Mouse (Mus musculus): ENCODE results near the gene Gm1043.

Gm1043 gene

DNA sequence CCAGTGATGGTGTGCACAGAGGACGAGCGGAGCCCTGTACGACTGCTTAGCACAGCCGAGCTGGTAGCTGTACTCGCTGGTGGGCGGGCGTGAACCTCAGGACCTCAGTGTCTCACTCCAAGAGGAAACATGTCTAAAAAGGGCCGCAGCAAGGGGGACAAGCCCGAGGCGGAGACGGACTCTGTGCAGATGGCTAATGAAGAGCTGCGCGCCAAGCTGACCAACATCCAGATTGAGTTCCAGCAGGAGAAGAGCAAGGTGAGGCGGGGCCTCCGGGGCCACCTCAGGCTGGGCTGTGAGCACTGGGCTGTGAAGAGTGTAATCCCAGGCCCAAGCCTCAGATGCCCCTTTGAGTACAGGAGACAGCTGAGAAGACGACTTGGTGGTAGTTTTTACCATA, at the start of gene Gm1043:
Gene Gm1043 (plus strand): TSS at position 130 of the 400 bp plus-strand sequence.
- DNase-seq (ENCODE audit: low spot score) = no peak

DNA sequence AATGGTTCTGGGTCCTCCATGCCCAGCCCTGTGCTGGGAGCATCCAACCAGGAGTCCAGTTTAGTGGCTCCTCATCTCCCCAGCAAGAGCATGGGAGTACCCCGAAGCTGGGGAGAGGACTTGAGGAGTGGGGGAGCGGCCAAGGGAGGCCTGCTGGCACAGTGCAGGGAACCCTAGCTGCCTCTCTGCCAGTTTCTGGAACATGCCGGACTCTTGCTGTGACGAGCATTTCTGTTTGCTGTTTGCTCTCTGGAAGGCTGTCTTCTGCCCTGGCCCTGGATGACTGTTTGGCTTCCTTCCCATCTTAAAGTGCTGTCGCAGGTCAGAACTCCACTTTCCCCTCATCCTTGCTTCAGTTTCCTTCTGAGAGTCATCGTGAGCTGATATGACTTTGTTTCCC, 49.3 kb upstream of the Gm1043 start:
- no peak for DNase-seq (ENCODE audit: low spot score)

DNA sequence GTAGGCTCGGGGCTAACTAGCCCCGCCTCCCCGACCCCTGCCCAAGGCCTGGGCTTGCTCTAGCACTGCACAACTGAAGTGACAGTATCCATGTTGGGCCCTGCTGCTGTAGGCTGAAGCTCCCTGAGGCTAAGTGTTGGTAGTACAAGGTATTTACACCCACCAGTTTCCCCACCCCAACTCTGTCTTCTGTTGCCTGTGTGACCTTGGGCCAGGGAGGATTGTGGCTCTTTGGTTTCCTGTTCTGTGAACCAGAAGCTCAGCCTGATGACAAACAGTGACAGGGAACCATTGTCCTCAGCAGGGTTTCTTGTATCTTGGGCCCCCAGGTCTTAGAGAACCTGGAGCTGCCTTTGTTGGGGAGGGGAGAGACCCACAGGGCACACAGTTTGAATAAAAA, 48.3 kb upstream of the Gm1043 start:
- DNase-seq (ENCODE audit: low spot score) = no peak

DNA sequence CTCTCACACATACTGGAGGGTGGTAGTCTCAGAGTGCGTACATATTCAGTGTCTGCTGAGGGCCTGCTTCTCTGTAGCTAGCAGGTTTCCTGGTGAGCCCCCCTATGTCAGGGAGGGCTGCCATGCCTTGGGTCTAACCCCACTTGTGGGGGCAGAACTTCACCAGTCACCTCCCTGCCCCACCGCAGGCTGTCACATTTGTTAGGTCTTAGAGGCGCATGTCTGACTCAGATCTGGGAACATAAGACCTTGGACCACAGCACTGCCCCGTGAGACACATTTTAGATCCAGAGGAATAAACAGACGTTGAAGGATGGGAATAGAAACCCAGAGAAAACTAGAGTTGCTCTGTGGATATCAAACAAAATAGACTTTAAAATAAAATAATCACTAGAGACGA, 45.3 kb upstream of the Gm1043 start:
- DNase-seq (ENCODE audit: low spot score) = no peak

DNA sequence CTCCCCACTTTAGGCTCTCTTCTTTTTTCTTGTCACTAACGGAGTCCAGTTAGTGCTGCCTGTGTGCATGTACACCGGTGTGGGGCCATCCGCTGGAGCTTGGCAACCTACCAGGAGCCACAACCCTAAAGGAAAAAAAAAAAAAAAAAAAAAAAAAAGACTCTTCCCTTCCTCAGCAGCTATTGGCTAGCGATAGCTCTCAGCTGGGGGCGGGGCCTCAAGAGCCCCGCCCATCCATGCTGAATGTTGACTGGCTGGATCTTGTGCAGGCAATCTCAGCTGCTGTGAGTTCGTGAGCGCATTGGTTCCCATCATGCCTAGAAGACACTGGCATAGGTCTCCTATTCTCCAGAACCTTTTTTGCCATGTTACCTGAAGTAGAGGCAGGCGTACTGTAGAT, 44.5 kb upstream of the Gm1043 start:
- peak; percentile 43 for DNase-seq (ENCODE audit: low spot score)

DNA sequence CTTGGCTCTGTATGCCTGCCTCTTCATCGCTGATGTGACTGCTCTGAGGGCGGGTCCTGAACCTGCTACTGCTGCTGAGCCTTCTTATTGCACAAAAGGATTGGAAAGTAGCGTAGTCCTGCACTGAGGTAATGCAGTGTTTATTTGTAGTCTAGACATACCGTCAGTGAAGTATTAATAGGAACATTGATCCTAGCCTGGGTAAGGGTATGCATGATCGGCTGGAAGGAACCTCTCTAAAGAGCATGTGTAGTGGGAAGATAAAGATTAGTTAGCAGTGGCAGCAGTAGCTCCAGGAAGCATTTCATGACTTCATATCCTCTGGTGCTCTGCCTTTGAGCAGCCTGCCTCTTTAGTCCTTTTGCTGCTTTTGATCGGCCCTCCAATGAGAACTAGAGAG, 43.5 kb upstream of the Gm1043 start:
- no peak for DNase-seq (ENCODE audit: low spot score)

DNA sequence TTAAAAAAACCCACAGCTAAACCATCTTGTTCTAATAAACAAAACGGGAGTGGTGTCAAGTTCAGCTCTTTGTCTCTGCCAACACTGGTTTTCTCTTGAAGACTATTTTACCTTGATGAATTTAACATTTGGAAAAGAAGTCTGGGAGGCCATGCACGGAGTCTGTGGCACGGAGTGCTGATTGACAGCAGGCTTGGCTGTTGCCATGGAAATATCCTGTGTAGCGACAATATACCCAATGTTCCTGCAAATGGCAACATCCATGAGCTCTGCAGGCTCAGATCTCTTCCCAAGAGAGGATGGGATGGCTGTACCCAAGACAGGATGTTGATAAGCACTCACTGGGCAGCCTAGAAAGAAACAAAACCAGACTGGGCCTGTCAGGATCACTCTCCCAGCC, 42.2 kb upstream of the Gm1043 start:
- DNase-seq (ENCODE audit: low spot score) = no peak

DNA sequence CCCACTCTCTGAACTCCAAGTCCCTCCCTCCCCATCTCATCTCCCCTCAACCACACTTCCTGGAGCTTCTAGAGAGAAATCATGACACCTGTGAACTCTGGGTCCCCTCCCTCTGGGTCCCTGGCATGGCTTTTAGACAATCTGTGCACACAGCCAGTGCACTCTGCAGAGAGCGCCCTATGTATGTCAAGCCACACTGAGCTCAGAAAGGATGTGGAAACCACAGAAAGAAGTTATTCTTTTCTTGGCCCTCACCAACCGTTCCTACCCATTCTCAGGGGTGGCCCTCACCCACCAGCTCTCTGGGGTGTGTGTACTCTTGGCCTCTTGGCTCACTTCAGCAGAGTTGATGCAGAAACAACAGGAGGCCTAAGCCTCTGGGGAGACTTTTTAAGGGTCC, 40.4 kb upstream of the Gm1043 start:
- DNase-seq (ENCODE audit: low spot score) = no peak

DNA sequence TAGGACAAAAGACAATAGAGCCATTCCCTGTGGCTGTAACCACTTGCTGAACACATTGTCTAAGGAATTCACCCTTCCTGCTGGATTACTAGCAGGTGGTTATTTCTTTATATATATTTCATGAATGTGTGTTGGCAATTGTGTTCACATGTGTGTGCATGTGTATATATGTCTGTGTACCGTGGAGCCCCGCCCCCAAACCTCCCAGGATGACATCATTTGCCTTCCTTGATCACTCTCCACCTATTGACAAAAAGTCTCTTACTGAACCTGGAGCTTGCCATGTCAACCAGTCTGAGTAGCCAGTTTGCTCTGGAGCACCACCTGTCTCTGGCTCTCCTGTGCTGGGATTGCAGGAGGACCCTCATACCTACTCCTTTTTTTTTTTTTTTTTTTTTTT, 39.6 kb upstream of the Gm1043 start:
- DNase-seq (ENCODE audit: low spot score) = no peak

DNA sequence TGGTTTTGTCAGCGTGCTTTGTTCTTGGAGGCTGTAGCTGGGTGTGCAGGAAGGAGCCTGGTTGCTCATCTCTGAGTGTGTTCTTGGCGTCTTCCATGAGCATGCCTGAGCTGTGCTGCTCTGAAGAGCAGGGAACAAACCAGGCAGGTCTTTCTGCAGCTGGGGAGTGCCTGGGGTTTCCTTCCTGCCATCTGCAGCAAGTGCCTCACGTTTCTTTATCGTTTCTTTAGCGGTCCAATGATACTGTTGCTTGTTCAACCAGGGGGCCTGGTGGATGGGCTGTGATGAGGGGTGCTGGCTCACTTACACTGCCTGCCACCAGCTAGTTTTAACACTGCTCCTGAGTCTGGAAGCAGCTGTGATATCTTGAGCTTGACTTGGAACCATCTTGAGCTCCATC, 38.4 kb upstream of the Gm1043 start:
- DNase-seq (ENCODE audit: low spot score) = no peak

DNA sequence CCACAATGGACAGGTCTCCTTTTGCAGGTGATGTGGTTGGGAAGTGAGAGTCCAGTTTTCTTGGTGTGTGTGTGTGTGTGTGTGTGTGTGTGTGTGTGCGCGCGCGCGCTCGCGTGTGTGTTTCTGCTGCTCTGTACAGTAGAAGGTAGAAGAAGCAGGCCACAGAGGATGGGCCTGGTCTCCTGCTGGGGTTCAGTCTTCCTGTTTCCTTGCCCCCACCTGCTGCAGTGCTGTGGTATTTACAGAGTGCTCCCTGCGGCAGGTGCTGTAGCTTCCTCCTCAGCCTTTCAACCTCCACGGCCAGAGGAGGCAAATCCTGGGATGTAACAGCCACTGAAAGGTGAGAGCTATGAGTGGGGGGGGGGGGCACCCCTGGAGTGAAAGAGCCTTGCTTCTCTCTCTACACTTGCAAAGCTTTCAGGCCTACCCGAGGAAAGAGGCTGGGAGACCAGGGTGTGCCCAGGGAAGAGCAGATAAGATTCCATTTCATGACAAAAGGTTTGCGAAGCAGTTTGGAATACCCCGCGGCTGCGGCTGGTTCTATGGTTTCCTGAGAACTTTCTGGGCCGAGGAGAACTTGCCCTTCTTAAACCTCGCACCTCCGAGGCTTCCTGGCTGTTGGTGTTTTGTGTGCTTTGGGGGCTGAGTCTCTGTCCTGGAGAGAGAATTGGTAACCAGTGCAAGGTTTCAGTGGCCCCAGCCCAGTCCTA, 37.8 kb upstream of the Gm1043 start:
- no peak for DNase-seq (ENCODE audit: low spot score)

DNA sequence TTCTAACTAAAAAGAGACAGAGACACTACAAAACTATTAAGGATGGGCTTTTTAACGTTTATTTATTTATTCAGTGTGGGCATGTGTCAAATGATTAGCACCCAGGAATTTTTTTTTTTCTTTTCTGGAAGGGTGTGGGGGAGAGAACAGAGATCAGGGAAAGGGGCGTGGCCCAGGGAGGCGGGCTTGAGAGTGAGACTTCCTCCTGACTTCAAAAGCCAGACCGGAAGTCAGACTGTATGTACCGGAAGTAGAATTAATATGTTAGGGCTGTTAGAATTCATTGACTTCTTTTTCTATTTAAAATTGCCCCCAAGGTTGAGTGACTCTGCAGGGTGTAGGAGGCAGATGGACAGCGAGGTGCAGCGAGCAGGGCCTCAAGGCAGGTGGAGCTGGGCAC, 37.2 kb upstream of the Gm1043 start:
- no peak for DNase-seq (ENCODE audit: low spot score)

DNA sequence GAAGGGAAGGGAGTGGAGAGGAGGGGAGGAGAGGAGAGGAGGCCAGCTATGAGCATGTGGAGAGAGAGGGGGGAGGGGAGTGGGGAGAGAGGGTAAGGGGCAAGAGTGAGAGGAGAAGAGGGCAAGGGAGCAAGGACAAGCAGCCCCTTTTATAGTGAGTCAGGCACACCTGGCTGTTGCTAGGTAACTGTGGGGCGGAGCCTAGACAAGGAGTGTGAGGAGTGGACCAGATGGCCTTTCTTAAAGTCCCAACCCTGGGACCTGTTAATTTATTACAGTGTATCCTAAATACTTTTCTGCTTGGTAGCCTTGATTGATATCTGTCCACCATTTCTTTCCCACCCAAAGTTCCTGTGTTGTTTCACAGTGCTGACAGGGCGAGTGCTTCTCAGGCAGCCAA, 36.1 kb upstream of the Gm1043 start:
- DNase-seq (ENCODE audit: low spot score) = no peak

DNA sequence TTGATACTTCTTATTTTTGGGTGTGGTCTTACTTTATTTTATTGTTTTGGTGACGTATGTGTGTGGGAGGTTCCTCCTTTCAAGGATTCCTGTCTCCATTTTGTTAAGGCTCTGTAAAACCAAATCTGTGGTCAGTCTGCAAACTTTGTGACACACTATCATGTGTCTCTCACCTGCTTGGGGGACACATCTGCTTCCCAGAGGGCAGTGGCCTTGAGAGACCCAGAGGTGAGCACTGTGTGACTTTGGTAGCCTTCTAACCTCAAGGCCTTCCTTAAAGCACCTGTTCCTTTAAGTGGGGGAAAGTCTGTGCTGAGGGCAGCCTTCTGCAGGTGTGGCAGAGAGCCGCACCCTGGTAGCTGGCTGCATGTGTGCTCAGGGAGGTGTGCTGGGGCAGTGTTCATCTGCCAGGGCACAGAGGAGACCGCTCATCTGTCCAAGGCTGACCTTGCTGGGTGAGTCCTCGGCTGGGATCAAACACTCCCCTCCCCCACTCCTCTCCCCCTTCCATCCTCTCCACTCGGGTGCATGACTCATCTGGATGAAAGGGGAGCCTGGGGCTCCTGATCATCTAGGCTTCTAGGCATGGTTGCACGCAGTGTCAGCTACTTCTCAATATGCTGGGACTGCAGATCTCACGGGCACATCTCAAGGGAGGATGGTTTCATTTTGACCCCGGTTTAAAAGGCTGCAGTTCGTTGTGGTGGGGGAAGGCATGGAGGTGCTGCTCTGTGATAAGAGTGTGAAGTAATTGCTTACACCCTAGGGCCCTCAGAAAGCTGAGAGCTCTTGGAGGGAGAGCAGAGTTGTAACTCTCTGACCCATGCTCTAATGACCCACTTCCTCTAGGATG, 34.4 kb upstream of the Gm1043 start:
- no peak for DNase-seq (ENCODE audit: low spot score)

DNA sequence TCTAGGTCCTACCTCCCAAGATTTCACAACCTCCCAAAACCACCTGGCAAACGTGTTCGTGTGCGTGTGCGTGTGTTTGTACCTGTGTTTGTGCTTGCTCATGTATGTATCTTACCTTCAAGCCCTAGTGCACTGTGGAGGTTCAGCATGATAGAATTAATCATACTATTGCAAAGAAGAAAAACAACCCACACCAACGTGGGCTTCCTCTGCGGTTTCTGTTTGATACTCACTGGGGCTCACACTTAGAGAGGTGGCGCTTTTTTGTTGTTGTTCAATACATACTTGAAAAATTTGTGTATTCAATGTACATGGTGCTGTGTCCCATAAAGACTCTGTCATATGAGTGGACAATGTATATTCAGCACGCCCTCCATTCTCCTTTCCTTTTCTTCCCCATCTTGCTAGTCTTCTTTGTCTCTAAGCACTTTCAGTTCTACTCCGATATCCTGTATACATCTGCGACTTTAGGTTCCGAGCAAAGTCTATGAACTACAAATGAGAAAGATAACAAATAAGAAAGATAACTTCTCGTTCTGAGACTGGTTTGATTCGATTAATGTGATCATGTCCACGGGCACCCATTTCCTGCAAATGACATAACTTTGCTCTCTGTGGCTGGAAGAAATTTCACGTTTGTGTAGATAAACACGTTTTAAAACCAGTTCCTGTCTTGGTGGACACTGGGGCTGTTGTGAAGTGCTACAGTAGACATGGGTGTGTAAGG, 33.6 kb upstream of the Gm1043 start:
- DNase-seq (ENCODE audit: low spot score) = no peak

DNA sequence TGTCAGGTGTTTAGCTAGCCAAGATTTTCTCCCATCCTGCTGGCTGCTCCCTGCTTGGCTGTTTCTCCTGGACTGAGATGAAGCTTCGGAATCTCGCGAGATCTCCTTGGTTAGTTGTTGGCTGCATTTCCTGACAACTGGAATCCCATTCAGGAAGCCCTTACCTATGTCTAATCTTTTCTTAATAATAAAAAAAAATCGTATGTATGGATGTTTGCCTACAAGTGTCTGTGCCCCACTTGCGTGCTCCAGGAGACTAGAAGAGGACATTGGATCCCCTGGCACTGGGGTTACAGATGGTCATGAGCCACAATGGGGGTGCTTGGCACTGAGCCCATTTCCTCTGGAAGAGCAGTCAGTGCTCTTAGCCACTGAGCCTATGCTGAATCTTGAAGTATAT, 32.3 kb upstream of the Gm1043 start:
- DNase-seq (ENCODE audit: low spot score) = no peak

DNA sequence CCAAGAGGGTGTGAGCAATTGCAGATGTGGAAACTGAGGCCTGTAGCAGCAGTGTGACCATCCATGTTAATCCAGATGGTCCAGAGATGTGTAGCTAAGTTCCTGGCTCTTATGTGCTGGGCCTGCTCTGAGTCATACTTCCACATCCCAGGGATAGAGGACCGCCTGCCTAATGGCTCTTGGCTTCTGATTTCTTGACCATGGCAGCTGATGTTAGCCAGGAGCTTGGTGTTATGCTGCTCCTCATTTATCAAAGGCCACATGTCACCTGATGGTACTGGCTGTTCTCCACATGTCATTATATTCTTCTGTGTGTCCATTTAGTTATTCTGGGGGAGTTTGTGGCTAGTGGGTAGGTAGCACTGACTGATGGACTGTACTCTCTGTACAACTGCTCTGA, 29.4 kb upstream of the Gm1043 start:
- no peak for DNase-seq (ENCODE audit: low spot score)

DNA sequence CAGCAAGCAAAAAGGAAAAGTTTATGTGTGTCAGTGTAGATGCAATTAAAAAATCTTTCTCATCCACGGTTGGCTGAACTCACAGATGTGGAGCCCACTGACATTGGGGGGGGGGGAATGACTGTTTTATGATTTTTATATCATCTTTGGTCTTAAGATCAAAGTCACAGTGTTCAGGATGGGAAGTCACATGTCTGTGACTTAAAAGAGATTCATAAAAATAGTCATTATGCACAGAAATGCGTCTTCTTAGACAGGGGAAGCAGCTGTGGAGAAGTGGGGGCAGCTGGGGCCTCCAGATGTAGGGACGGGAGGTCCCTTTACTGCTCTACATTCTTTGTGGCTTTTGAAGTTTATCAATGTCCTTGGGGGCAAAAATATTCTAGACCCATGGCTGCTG, 28.7 kb upstream of the Gm1043 start:
- DNase-seq (ENCODE audit: low spot score) = no peak

DNA sequence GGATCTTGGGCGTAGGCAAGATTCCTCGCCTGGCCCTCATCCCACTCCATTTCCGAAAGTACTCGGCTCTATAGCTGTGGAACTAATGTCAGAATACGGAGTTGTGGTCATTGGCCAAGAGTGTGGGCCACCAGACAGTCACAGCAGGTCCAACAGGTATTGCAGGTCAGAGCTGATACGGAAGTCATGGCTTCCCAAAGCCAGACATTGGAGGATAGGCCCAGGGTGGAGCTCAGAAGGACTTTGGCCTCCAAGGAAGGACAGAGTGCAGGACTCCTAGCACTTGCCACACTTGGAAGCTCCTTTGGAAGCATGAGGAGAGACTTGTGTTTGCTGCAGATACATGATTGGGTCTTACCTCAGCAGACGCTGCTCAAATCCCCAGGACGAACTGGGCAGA, 23.6 kb upstream of the Gm1043 start:
- DNase-seq (ENCODE audit: low spot score) = no peak

DNA sequence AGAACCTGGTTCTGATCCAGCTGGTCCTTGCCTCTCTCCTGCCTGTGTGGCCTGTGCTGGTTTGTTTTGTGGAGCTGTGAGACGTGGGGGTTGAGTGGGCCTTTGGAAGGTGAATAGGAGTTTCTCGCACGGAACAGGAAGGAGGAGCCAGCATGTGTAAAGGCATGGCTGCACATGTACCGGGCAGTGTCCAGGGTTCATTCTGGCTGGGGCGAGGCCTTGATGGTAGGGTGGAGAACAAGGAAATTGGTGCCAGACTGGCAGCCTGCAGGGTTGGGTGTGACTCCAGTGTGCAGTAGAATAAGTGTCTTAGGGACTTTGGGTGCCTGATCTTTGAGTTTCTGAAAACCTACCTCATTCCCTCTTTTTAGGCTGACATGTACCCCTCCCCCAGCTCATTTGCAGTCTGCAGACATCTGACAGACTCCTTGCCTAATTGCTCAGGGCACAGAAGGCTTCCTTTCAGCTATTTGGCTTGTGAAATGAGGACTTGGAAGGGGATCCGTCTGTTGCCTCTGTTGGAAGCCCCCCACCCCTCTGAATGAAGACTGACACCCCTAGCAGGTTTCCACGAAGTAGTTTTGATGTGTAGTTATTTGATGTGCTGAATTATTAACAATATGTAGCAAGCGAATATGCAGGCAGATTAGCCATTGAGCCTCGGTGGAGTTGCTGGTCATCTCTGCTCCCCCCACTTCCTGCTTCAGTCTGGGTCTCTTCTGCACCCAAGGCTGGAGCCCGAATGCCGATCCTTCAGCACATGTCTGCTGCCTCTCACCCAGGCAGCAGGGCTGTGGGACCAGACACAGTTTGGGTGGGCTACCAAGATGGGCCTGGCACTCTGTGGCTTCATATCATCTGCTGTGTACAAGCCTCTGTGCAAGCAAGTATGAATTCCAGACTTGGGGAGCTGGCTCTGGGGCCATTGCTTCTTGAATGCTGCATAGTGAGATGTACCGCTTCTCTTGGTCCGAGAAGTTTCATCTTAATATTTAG, 20.4 kb upstream of the Gm1043 start:
- DNase-seq (ENCODE audit: low spot score) = no peak

DNA sequence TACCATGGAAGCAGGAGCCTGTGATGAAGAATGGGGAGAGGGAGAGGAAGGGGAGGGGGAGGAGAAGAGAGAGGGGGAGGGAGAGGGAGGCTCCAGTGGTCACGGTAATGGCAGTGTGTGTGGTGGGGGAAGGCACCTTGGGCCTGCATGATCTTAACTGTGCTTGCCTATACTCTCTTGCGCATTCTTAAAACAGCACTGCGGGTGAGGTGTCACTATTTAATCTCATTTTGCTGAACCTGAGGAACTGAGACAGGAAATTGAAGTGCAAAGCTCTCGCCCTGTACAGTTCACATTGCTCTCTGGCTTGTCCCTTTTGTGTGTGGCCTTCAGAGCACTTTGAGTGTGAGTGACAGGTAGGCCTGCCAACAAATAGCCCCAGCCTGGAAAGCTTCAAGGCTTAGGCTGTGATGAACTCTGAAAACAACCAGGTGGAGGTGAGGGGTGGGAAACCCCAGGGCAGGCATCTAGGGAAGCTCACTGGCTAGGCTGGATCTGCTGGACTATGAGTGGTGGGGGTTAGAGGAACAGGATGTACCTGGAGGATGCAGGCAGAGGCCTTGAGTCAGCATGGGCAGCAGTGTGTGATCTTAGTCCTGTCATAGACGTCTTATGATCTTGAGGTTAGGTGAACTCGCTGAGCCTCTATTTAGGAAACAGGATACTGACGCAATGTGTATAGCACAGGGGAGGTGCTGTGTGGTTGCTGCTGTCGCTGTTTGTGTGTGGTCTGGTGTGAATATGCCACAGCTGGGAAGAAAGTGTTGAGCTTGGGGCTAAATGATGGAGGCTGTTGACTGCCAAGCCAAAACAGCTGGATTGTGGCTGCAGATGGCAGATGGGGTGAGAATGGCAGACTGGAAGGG, 18.2 kb upstream of the Gm1043 start:
- no peak for DNase-seq (ENCODE audit: low spot score)
